Mouse (Mus musculus) retina, postnatal 1 day (tissue): ENCODE measurements around the gene Vwc2.

Experiments used
- DNase-seq: peaks from one replicate; pipeline ENCODE4 v3.0.0-alpha.2; 2012

Vwc2 gene

GRCm38 (mm10) chr11:11257348-11257747, 143.3 kb downstream of the Vwc2 start:
- DNase-seq = no peak

GRCm38 (mm10) chr11:11280128-11280527, 166.1 kb downstream of the Vwc2 start:
- no peak for DNase-seq

- DNase-seq = no peak
These were observed 169.5 kb downstream of the Vwc2 start for GRCm38 (mm10) chr11:11283512-11283911.
